Mouse (Mus musculus): ENCODE results near the gene Adgrl2. TPM values are rescaled to one million over a fixed set of nuclear protein-coding genes. Genes with fewer than 3 reads are reported as not detected.

Gene Adgrl2
- total RNA-seq, 4 experiments from 2014 or later = 8.0 to 9.0 (median 8.9) TPM

- DNase-seq (ENCODE audit: low spot score in 2 of 2) = no peak
These were observed 64.0 kb downstream of the Adgrl2 start for GRCm38 (mm10) chr3:148926330-148926729.

GRCm38 (mm10) chr3:148922618-148923095, 67.7 kb downstream of the Adgrl2 start:
- DNase-seq (ENCODE audit: low spot score in 2 of 2) = no peak

GRCm38 (mm10) chr3:148921966-148922587, 68.3 kb downstream of the Adgrl2 start:
- DNase-seq (ENCODE audit: low spot score in 2 of 2) = no peak

- no peak for DNase-seq (ENCODE audit: low spot score in 2 of 2)
These were observed 69.5 kb downstream of the Adgrl2 start for GRCm38 (mm10) chr3:148920881-148921280.

GRCm38 (mm10) chr3:148918425-148918824, 71.9 kb downstream of the Adgrl2 start:
- DNase-seq (ENCODE audit: low spot score in 2 of 2) = no peak

- no peak for DNase-seq (ENCODE audit: low spot score in 2 of 2)
These were observed 72.5 kb downstream of the Adgrl2 start for GRCm38 (mm10) chr3:148917837-148918236.

GRCm38 (mm10) chr3:148916226-148916625, 74.1 kb downstream of the Adgrl2 start:
- no peak for DNase-seq (ENCODE audit: low spot score in 2 of 2)

GRCm38 (mm10) chr3:148912944-148913684, 77.2 kb downstream of the Adgrl2 start:
- DNase-seq (ENCODE audit: low spot score in 2 of 2) = no peak

GRCm38 (mm10) chr3:148912536-148912935, 77.8 kb downstream of the Adgrl2 start:
- DNase-seq (ENCODE audit: low spot score in 2 of 2) = no peak

GRCm38 (mm10) chr3:148907873-148908272, 82.5 kb downstream of the Adgrl2 start:
- DNase-seq (ENCODE audit: low spot score in 2 of 2) = no peak

- DNase-seq (ENCODE audit: low spot score in 2 of 2) = no peak
These were observed 83.2 kb downstream of the Adgrl2 start for GRCm38 (mm10) chr3:148907024-148907778.

GRCm38 (mm10) chr3:148905906-148906779, 84.2 kb downstream of the Adgrl2 start:
- DNase-seq (ENCODE audit: low spot score in 2 of 2) = no peak

- no peak for DNase-seq (ENCODE audit: low spot score in 2 of 2)
These were observed 84.9 kb downstream of the Adgrl2 start for GRCm38 (mm10) chr3:148905435-148905834.

GRCm38 (mm10) chr3:148899857-148900256, 90.5 kb downstream of the Adgrl2 start:
- no peak for DNase-seq (ENCODE audit: low spot score in 2 of 2)

GRCm38 (mm10) chr3:148899416-148899815, 90.9 kb downstream of the Adgrl2 start:
- DNase-seq (ENCODE audit: low spot score in 2 of 2) = no peak

- no peak for DNase-seq (ENCODE audit: low spot score in 2 of 2)
These were observed 91.7 kb downstream of the Adgrl2 start for GRCm38 (mm10) chr3:148898535-148899250.

- DNase-seq (ENCODE audit: low spot score in 2 of 2) = no peak
These were observed 94.1 kb downstream of the Adgrl2 start for GRCm38 (mm10) chr3:148896281-148896680.

- no peak for DNase-seq (ENCODE audit: low spot score in 2 of 2)
These were observed 94.8 kb downstream of the Adgrl2 start for GRCm38 (mm10) chr3:148895396-148896109.

GRCm38 (mm10) chr3:148894867-148895266, 95.5 kb downstream of the Adgrl2 start:
- DNase-seq (ENCODE audit: low spot score in 2 of 2) = no peak

GRCm38 (mm10) chr3:148887902-148888301, 102.5 kb downstream of the Adgrl2 start:
- no peak for DNase-seq (ENCODE audit: low spot score in 2 of 2)
